In genomic region chr16:4789810-4790559, GRCm38 (mm10) we compare ENCODE assay signal across 8 mouse cellular contexts. TPM values are rescaled to one million over a fixed set of nuclear protein-coding genes. Genes with fewer than 3 reads are reported as not detected.
DNase-seq lines count a peak whose midpoint lies in the region; ATAC-seq and TF ChIP-seq lines count a peak whose summit lies in the region.

Cdip1 (minus strand) TSS chr16:4790292.

- H3K27ac ChIP-seq in hindbrain, embryonic 10.5 days, result peak within 1 kb of the TSS; percentile 99
- H3K27ac ChIP-seq in lung, postnatal 0 days (ENCODE audit: low read length), result peak within 1 kb of the TSS; percentile 93

- H3K36me3 ChIP-seq in hindbrain, embryonic 10.5 days, result 0 out of 2 replicates have a peak, but pooled peaks cover 9% of the 10 kb centered on the region
- no peaks in the 10 kb centered on the region for H3K36me3 ChIP-seq in lung, postnatal 0 days (ENCODE audit: insufficient read depth, low read length)

- H3K27me3 ChIP-seq in hindbrain, embryonic 10.5 days (ENCODE audit: insufficient read depth, poor library complexity, severe bottlenecking), result no peaks in the 10 kb centered on the region
- no peaks in the 10 kb centered on the region for H3K27me3 ChIP-seq in lung, postnatal 0 days (replicated peaks; ENCODE audit: insufficient read depth, low read length)

- 0 out of 2 replicates have a peak, but pooled peaks have one; percentile 19 for TF ChIP-seq CTCF in lung, postnatal 0 days (IDR thresholded peaks at IDR 0.05)

- peak; percentile 97 for ATAC-seq in frontal cortex, adult (ENCODE audit: low TSS enrichment)
- ATAC-seq in lung, postnatal 0 days, result peak; percentile 99

- H3K4me3 ChIP-seq in hindbrain, embryonic 10.5 days, result peak within 1 kb of the TSS; percentile 86
- peak within 1 kb of the TSS; percentile 83 for H3K4me3 ChIP-seq in lung, postnatal 0 days (ENCODE audit: low read depth, low read length)

- peak within 1 kb of the TSS; percentile 91 for H3K4me2 ChIP-seq in lung, postnatal 0 days (replicated peaks; ENCODE audit: low read depth, low read length)

- 1% methylated on average over 51 of the region's 51 CpGs for WGBS in hindbrain, embryonic 10.5 days
- 6% methylated on average over 51 of the region's 51 CpGs for WGBS in lung, postnatal 0 days

- peak; percentile 66 for DNase-seq in MEL-GATA-1-ER (ENCODE audit: extremely low read depth, low read depth)
- DNase-seq in cerebellum, adult 8-10 months, result peak; percentile 98
- DNase-seq in hindbrain, embryonic 10.5 days (ENCODE audit: low spot score), result peak; percentile 95
- DNase-seq in layer of hippocampus, adult 9-11 months, result peak; percentile 96
- peak; percentile 96 for DNase-seq in lung, postnatal 0 days (ENCODE audit: low spot score)
- peak; percentile 92 for DNase-seq in ovary, postnatal 14 days (ENCODE audit: low spot score)
- DNase-seq in thymus, postnatal 14 days, result peak; percentile 96

- TF ChIP-seq EP300 in lung, postnatal 0 days (IDR thresholded peaks at IDR 0.05), result no peak

- no peaks in the 10 kb centered on the region for H3K9me3 ChIP-seq in hindbrain, embryonic 10.5 days
- H3K9me3 ChIP-seq in lung, postnatal 0 days (ENCODE audit: low read length), result no peaks in the 10 kb centered on the region

- H3K4me1 ChIP-seq in hindbrain, embryonic 10.5 days (replicated peaks), result peaks cover 42% of the 10 kb centered on the region
- H3K4me1 ChIP-seq in lung, postnatal 0 days (ENCODE audit: insufficient read depth, low read depth, low read length), result peaks cover 5% of the 10 kb centered on the region; the same call in 1 of the 2 replicates

- peak within 1 kb of the TSS; percentile 82 for H3K9ac ChIP-seq in lung, postnatal 0 days (replicated peaks; ENCODE audit: low read depth)

RNA-seq across cellular contexts. Expression of gene Cdip1, which starts in this region (rescaled TPM):
- polyA plus RNA-seq in hindbrain, embryonic 10.5 days (2016; fragmentation: Nextera tagmentation; extraction: Ambion mirVana), result 109 and 111 TPM in 2 replicates
- polyA plus RNA-seq in lung, postnatal 0 days (2015; fragmentation: Nextera tagmentation; extraction: Ambion mirVana), result 57.5 and 68.2 TPM in 2 replicates

Comparison
In these comparisons a context has a peak if more than half of its experiments do, and no peak if none do; other contexts are left out.
1. Peak in every context shown above with its lines: DNase-seq, ATAC-seq, H3K4me3 ChIP-seq and H3K27ac ChIP-seq.